Mouse (Mus musculus) neutrophil, adult 65 days (primary cell): ENCODE measurements around the gene Abca5. TPM values are rescaled to one million over a fixed set of nuclear protein-coding genes. Genes with fewer than 3 reads are reported as not detected.

Experiments
- total RNA-seq: library from RNA; stranded (reverse); gene quantifications from 2 replicates; pipeline ENCODE4 v1.2.4, GENCODE M21; 2023

Abca5 gene
- 0.64 and 1.4 TPM in 2 replicates for total RNA-seq

GRCm38 (mm10) chr11:110337289-110338245 is at the start of gene Abca5:
TSS of gene Abca5 (minus strand) at chr11:110337716.

GRCm38 (mm10) chr11:110251534-110251933 is 86.0 kb downstream of the Abca5 start, which contains the start of gene Abca6:
TSS of gene Abca6 (minus strand) at chr11:110251776.

Other genes starting within 250 kb of the Abca5 start
- gene Abca8a, start 241.7 kb downstream of the Abca5 start, total RNA-seq = not detected in 2 replicates
- gene Abca9, start 169.5 kb downstream of the Abca5 start, total RNA-seq = 10.4 and 14.5 TPM in 2 replicates
- 1.4 and 1.7 TPM in 2 replicates for gene Abca6, start 85.9 kb downstream of the Abca5 start, total RNA-seq
- 5.8 and 6.3 TPM in 2 replicates for gene Map2k6, start 61.4 kb upstream of the Abca5 start, total RNA-seq